Mouse (Mus musculus) frontal cortex, adult (tissue): ENCODE data around the gene Tspear.
"Not testable (repeated sequence)": the region's sequence is repeated elsewhere in the genome, so short reads cannot be mapped to it uniquely, and the experiment has no call there.

ENCODE experiments used
- ATAC-seq: cut with Nextera tagmentation; 2 replicates; pipeline ENCODE4 v1.9.2; 2017; ENCODE audit warnings: mild to moderate bottlenecking, moderate library complexity, mixed read lengths; ENCODE audit not compliant: low TSS enrichment

Tspear gene

DNA sequence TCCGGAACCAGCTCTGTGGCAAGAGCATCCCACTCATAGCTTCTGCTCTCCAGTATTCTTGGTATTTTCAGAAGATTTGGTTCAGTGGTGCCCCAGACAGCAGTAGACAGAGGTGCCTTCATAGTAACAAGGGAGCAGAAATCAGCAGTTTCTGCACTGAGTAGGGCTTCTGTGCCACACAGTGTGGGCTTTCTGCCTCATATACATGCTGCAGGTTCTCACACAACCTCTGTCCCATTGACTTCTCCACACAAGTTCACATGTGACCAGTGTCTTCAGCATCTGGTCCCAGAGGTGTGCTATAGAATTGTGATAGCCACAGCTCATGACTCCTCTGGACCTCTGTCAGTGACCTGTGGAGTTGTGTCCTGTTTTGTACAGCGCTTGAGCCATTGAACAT is 102.3 kb downstream of the Tspear start:
- ATAC-seq, result no peak

- no peak for ATAC-seq
Observed at GRCm38 (mm10) chr10:77794976-77795375, 108.6 kb downstream of the Tspear start, which contains the start of gene Gm9639. Gene Gm9639 (minus strand): TSS chr10:77795076.

DNA sequence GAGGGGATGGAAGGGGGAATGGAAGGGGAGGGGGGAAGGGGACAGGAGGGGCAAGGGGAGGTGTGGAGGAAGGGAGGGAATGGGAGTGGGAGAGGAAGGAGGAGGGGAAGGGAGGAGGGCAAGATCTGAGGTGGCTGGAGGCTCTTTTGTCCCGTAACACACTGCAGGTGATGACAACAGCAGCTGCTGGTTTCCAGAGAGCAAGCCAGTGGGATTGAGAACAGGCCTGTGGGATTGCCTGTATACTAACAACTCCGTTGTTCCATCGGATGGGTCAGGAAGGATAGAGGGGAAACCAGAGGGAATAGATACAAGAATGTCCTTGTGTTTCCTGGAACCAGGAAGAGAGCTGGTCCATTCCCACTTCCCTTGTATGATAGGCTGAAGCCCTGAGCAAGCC is 111.3 kb downstream of the Tspear start:
- ATAC-seq, result no peak

GRCm38 (mm10) chr10:77798164-77798920 is 112.0 kb downstream of the Tspear start:
- ATAC-seq, result not testable (repeated sequence)

- no peak for ATAC-seq
Observed at GRCm38 (mm10) chr10:77798921-77799508, 112.6 kb downstream of the Tspear start, which contains the start of gene Gm19668. Gene Gm19668 (minus strand): TSS chr10:77799133.

DNA sequence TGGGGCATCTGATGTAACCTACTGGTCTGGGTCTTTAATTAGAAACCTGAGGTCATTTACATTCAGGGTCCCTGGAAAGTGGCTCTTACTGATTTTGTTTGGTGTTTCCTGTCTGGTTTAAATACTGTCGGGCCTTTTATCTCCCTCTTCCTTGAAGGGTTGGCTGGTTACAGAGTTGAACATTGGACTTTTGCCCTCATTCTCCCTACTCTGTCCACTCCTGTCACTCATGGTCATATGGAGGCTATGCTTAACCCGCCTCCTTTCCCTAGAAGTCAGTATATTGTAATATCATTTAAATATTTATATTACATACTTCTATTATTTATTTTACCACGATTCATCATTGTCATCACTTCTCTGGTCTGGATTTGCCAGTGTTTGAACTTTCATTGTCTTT is 117.7 kb downstream of the Tspear start:
- ATAC-seq, result no peak

- ATAC-seq, result no peak
Observed at GRCm38 (mm10) chr10:77811743-77812142, 125.4 kb downstream of the Tspear start, which contains the start of gene Gm9507. Gene Gm9507 (minus strand): TSS chr10:77811843.

DNA sequence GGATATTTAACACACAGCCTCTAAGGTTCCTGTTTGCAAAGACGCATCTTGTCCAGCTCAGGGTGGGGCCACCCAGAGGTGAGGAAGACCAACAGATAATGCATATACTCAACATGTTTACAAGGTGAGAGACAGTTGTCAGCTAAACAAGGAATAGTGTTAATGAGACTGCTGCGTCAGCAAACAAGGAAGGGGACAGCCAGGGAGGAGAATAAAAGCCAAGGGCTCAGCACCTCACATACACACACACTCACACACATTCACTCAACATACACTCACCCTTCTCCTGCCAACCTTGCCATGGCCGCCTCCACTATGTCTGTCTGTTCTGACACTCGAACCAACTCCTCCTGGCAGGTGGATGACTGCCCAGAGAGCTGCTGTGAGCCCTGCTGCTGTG is 128.0 kb downstream of the Tspear start, which contains the start of gene Gm2696:
TSS of gene Gm2696 (plus strand) at position 301 of the 400 bp plus-strand sequence.
- no peak for ATAC-seq

DNA sequence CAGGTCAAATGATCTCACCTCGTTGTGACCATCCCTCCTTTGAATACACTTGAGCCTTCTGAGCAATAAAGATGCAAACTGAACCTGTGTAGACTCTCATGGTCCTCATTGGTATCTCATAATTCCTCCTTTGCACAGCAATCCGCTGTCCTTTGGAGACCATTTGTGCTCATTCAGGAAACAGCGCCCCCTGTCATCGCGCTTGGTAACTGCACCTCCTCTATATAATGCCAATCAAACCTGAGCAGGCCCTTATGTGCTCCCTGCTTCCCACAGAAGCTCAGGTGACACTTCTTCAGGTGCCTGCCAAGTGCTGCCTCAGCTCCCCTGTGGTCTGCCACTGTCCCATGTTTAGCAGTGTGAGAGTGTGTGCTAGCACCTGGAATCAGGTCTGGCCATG is 129.1 kb downstream of the Tspear start:
- ATAC-seq, result no peak

DNA sequence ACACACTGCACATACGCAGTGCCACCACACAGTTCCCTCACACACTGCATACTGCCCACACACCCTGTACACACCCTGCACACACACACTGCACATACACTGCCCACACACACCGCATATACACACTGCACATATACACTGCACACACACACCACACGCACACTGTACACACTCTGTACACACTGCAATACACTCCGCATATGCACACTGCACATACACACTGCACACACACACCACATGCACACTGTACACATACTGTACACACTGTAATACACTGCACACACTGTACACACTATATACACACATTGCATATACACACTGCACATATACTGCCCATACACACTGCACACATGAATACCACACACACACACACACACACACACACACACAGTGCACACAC is 132.2 kb downstream of the Tspear start:
- ATAC-seq, result no peak

GRCm38 (mm10) chr10:77819203-77819602 is 132.8 kb downstream of the Tspear start:
- no peak for ATAC-seq

GRCm38 (mm10) chr10:77826951-77827350 is 140.6 kb downstream of the Tspear start, which contains the start of gene Krtap10-4:
Gene Krtap10-4 (minus strand): TSS chr10:77827095.
- no peak for ATAC-seq

GRCm38 (mm10) chr10:77835647-77836046 is 149.3 kb downstream of the Tspear start, which contains the start of gene Krtap10-10:
Gene Krtap10-10 (plus strand): TSS chr10:77835947.
- ATAC-seq, result no peak

DNA sequence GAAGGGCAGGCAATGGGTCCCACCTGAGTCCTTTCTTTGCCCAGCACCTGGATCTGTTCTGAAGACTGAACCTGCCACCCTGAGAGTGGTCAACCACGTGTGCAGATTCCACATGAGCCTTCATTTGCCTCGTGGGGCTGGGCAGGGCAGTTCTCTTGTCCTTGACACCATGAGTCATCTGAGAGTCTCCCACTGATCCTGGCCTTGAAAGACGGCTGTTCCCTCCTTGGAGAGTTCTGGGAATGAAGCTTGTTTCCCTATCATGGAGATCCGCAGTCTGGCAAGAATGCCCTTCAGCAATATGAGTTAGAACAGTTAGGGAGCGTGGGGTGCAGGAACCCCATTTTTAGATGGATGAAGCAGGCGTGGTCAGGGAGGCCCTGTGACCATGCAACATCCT is 152.6 kb downstream of the Tspear start:
- ATAC-seq, result no peak

GRCm38 (mm10) chr10:77846503-77846902 is 160.1 kb downstream of the Tspear start, which contains the start of gene Gm36176:
Gene Gm36176 (plus strand): TSS chr10:77846803.
- ATAC-seq, result no peak

DNA sequence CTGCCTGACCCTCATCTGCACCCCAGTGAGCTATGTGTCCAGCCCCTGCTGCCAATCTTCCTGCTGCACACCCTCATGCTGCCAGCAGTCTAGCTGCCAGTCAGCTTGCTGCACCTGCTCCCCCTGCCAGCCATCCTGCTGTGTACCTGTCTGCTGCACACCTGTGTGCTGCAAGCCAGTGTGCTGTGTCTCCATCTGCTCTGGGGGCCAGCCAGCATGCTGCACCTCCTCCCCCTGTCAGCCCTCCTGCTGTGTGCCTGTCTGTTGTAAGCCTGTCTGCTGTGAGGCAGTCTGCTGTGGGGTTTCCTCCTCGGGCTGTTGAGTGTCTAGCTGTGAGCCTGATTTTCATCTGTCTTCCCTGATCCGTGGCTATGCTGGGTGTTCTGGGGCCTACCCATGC is 160.6 kb downstream of the Tspear start:
- ATAC-seq, result no peak

DNA sequence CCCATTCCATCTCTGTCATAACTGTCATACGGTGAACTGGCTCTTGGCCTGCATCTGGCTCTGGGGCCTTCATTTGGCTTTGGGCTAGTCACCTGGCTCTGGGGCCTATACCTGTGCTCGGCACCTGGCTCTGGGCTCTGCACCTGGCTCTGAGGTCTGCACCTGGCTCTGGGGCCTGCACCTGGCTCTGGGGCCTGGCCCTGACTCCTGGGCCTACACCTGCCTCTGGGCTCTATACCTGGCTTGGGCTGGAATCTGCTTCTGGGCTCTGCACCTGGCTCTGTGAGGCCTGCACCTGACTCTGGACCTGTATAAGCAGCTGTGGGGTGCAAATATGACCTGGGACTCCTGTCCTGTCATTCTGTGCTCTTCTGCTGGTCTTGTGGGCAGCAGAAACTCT is 161.2 kb downstream of the Tspear start:
- ATAC-seq, result no peak

GRCm38 (mm10) chr10:77852559-77852958 is 166.2 kb downstream of the Tspear start, which contains the start of gene Gm10318:
Gene Gm10318 (plus strand): TSS chr10:77852859.
- ATAC-seq, result no peak

DNA sequence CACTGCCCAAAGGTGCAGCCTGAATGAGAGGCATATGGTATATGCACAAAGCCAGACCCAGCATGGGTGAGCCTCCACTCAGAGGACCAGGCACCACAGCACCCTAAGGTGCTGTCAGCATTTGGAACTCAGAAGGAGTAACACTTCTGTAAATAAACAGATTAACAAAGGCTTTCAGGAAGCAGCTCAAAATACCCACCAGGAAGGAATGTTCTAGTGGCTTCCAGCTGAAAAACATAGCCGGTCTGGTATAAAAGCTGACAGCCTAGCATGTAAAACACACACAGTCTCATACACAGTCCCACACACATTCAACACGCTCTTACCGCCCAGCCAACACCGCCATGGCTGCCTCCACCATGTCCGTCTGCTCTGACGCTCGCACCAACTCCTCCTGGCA is 175.3 kb downstream of the Tspear start, which contains the start of gene Gm3285:
TSS of gene Gm3285 (plus strand) at position 301 of the 400 bp plus-strand sequence.
- no peak for ATAC-seq

GRCm38 (mm10) chr10:77864067-77864761 is 177.8 kb downstream of the Tspear start:
- no peak for ATAC-seq

DNA sequence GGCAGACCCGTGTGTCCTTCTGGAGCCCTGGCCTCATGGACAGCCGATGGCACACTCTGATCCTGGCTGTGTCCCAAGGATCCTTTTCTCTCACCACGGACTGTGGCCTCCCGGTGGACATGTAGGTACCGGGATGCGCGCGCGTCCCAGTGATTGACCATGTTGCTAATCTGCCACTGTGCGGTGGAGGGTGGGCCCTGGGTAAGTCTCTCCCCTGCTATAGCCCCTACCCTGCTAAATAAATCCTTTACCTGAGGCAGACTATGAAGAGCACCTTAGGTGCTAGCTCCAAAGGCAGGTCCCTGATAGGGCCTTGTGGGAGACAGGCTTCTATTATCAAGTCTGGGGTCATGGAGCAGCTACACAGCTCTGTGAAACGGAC is 178.4 kb downstream of the Tspear start:
- ATAC-seq, result no peak

GRCm38 (mm10) chr10:77867546-77867945 is 181.2 kb downstream of the Tspear start:
- no peak for ATAC-seq
